Mouse (Mus musculus): ENCODE data around the gene Ppp1r9b. TPM values are rescaled to one million over a fixed set of nuclear protein-coding genes. Genes with fewer than 3 reads are reported as not detected.
"Not testable (repeated sequence)": the region's sequence is repeated elsewhere in the genome, so short reads cannot be mapped to it uniquely, and the experiment has no call there.

Ppp1r9b gene
- polyA plus RNA-seq, 1 experiment from 2014 or later = 9.9 TPM

DNA sequence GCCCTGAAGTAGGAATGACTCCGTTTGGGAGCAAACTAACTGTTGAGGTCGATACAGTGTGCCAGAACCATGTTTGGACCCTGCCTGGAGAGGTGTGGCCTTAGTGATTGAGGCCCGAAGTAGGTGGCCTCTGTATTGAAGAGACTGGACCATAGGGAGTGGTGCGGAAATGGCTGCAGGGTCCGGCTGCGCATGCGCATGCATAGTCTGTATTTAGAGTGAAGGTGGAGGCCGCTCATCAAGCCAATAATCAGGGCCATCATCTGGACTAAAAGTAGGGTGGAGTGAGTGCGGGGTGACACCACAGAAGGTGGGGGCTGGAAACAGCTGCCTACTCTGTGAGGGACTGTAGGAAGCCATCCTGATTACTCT lies 33.2 kb upstream of the Ppp1r9b start:
- WGBS = 77% methylated on average over 9 of the region's 9 CpGs
- H3K27ac ChIP-seq (ENCODE audit: low read length) = peak overlapping the region; percentile 40
- no peaks in the 10 kb centered on the region for H3K36me3 ChIP-seq (ENCODE audit: insufficient read depth, low read length)
- H3K9ac ChIP-seq (replicated peaks; ENCODE audit: low read length) = no peak overlapping the region
- no peak overlapping the region for H3K4me2 ChIP-seq (replicated peaks; ENCODE audit: low read depth, low read length)
- no peaks in the 10 kb centered on the region for H3K27me3 ChIP-seq (ENCODE audit: insufficient read depth, low read length)
- no peak overlapping the region for H3K4me3 ChIP-seq (ENCODE audit: low read length)
- no peaks in the 10 kb centered on the region for H3K9me3 ChIP-seq (ENCODE audit: low read length)
- no peak for ATAC-seq (ENCODE audit: low FRiP score, low TSS enrichment)
- peaks cover 10% of the 10 kb centered on the region for H3K4me1 ChIP-seq (ENCODE audit: insufficient read depth, low read length)

DNA sequence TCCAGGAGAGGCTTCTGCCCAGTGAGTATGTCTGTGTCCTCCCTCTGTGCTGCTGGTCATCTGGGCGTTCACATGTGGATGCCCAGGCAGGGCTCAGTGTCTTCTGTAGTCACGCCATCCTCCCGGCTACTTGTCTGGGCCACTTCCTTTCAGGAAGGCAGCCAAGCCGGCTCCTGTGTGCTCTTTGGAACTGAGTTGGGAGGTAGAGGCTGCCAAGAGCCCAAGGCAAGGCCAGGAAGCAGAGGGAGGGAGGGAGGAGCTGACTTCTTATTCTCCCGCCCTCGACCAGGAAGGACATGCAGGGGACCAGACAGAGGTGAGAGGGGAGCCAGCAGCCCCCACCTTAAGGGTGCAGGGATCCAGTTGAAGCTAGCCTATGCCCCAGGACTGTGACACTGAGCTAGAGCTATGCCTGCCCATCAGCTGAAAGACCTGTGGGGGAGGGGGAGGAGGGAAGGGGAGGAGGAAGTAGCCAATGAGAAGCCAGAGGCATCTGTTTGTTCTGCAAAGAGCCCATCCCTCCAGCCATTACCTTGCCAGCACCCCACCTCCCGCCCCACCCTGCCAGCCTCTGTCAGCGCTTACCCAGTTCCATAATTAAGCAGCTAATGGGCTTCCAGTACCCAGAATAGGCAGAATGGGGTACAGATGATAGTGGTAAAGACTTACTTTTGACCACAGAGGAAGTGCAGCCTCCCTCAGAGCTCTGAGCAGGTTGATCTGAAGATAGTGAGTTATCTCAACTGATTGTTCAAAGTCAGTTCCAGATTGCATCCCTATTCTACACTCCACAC lies 32.6 kb upstream of the Ppp1r9b start:
- WGBS = 11% methylated on average over 8 of the region's 8 CpGs
- Histone ChIP-seq H3K27ac (ENCODE audit: low read length) (peak overlapping the region; percentile 40), H3K4me1 (ENCODE audit: insufficient read depth, low read length) (peaks cover 12% of the 10 kb centered on the region), H3K36me3 (ENCODE audit: insufficient read depth, low read length) (no peaks in the 10 kb centered on the region), H3K4me3 (ENCODE audit: low read length) (no peak overlapping the region), H3K4me2 (replicated peaks; ENCODE audit: low read depth, low read length) (no peak overlapping the region), H3K9ac (replicated peaks; ENCODE audit: low read length) (no peak overlapping the region), H3K9me3 (ENCODE audit: low read length) (no peaks in the 10 kb centered on the region), H3K27me3 (ENCODE audit: insufficient read depth, low read length) (no peaks in the 10 kb centered on the region)
- ATAC-seq (ENCODE audit: low FRiP score, low TSS enrichment) = peak; percentile 72

DNA sequence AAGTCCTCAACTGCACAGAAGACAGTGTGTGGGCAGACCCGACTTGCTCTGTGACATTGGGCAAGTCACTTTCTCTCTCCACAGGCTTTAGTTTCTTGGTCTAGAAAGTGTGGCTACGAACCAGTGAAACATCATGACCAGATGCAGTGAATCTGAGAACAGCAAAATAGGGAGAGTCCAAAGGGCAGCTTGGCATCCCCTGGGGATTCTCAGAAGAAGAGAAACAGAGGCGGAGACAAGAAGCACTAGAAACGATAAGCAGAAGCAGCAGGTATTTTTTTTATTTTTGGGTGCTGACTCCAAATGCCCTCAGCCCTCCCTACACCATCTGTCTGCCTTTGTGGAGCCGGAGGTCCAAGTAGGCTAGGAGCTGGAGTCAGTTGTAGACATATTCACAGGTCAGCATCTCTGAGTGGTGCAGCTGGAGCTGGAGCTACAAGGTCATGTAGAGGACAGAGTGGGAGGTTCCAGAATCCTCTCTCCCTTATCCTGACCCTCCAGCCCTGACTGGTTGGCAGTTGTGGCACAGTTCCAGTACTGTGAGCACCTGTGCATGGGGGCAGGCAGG lies 28.2 kb upstream of the Ppp1r9b start:
- WGBS = 65% methylated on average over 5 of the region's 5 CpGs
- H3K9me3 ChIP-seq (ENCODE audit: low read length) = no peaks in the 10 kb centered on the region
- H3K4me2 ChIP-seq (replicated peaks; ENCODE audit: low read depth, low read length) = no peak overlapping the region
- H3K4me3 ChIP-seq (ENCODE audit: low read length) = no peak overlapping the region
- peaks cover 12% of the 10 kb centered on the region for H3K4me1 ChIP-seq (ENCODE audit: insufficient read depth, low read length)
- ATAC-seq (ENCODE audit: low FRiP score, low TSS enrichment) = no peak; the same call in 1 of the 2 replicates
- no peaks in the 10 kb centered on the region for H3K36me3 ChIP-seq (ENCODE audit: insufficient read depth, low read length)
- no peak overlapping the region for H3K9ac ChIP-seq (replicated peaks; ENCODE audit: low read length)
- H3K27me3 ChIP-seq (ENCODE audit: insufficient read depth, low read length) = no peaks in the 10 kb centered on the region
- no peak overlapping the region for H3K27ac ChIP-seq (ENCODE audit: low read length)

DNA sequence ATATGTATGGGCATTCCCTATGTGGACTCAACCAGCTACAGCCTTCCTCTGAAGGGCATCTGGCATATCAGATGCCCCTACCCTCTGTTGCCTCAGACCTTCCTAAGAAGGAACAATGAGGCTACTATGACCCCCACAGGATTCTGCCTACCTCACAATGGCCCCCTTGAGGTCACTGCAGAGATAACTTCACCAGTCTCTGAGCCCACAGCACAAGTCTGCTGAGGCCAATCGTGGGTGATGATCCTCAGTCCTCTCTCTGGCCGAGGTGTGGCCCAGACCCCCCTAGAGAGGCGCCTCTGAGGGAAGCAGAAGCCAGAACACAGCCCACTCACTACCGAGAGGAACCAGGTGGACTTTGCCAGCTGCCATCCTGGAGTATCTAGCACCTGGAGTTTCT lies 23.4 kb upstream of the Ppp1r9b start, which contains the start of gene Hils1:
Gene Hils1, plus strand, starts transcription at position 175 of the 400 bp plus-strand sequence.
- H3K27ac ChIP-seq (ENCODE audit: low read length) = no peak within 1 kb of the TSS
- WGBS = 37% methylated on average over 4 of the region's 4 CpGs
- H3K4me1 ChIP-seq (ENCODE audit: insufficient read depth, low read length) = 0 out of 2 replicates have a peak, but pooled peaks cover 4% of the 10 kb centered on the region

DNA sequence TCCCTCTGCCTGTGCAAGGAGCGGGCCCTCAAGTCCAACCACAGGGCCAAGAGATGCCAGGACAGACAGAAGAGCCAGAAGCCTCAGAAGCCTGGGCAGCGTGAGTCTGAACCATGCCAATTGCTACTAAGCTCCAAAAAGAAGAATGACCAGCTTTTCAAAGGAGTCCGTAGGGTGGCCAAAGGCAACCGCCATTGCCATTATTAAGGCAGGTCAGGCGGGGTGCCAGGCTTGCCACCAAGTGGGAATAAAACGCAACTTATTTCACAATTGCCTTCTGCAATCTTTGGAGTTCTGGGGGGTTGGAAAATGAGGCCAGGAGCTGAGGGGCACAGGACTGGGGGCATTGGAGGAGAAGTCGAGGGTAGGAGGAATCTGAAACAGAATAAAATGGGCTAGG lies 22.6 kb upstream of the Ppp1r9b start:
- ATAC-seq (ENCODE audit: low FRiP score, low TSS enrichment) = no peak

More for the DNA sequence above, 23.4 kb upstream of the Ppp1r9b start, which contains the start of gene Hils1:
- ATAC-seq (ENCODE audit: low FRiP score, low TSS enrichment) = no peak
- Histone ChIP-seq H3K36me3 (ENCODE audit: insufficient read depth, low read length) (no peaks in the 10 kb centered on the region), H3K27me3 (ENCODE audit: insufficient read depth, low read length) (no peaks in the 10 kb centered on the region), H3K4me3 (ENCODE audit: low read length) (no peak within 1 kb of the TSS), H3K9ac (replicated peaks; ENCODE audit: low read length) (no peak within 1 kb of the TSS), H3K9me3 (ENCODE audit: low read length) (no peaks in the 10 kb centered on the region), H3K4me2 (replicated peaks; ENCODE audit: low read depth, low read length) (no peak within 1 kb of the TSS)

DNA sequence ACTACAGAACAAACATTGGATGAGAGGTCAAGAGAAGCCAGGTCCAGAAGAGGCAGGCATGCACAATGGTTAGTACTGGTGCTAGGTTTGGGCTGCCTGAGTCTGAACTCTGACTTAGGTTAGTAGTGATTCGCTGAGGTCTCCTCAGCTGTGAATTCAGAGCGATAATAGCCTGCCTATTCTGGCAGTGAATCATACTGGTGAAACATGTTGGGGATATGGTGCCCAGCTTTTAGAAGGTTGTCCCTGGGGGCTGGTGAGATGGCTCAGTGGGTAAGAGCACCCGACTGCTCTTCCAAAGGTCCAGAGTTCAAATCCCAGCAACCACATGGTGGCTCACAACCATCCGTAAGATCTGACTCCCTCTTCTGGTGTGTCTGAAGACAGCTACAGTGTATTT lies 21.1 kb upstream of the Ppp1r9b start:
- H3K9me3 ChIP-seq (ENCODE audit: low read length); H3K4me2 ChIP-seq (replicated peaks; ENCODE audit: low read depth, low read length); H3K36me3 ChIP-seq (ENCODE audit: insufficient read depth, low read length); H3K9ac ChIP-seq (replicated peaks; ENCODE audit: low read length); ATAC-seq (ENCODE audit: low FRiP score, low TSS enrichment); H3K27ac ChIP-seq (ENCODE audit: low read length); H3K4me3 ChIP-seq (ENCODE audit: low read length); H3K4me1 ChIP-seq (ENCODE audit: insufficient read depth, low read length); H3K27me3 ChIP-seq (ENCODE audit: insufficient read depth, low read length): not testable (repeated sequence)
- WGBS = 89% methylated on average over 4 of the region's 4 CpGs

More for the DNA sequence above, 22.6 kb upstream of the Ppp1r9b start:
- Histone ChIP-seq H3K27ac (ENCODE audit: low read length) (no peak overlapping the region), H3K27me3 (ENCODE audit: insufficient read depth, low read length) (no peaks in the 10 kb centered on the region), H3K4me3 (ENCODE audit: low read length) (no peak overlapping the region), H3K4me1 (ENCODE audit: insufficient read depth, low read length) (no peaks in the 10 kb centered on the region), H3K36me3 (ENCODE audit: insufficient read depth, low read length) (no peaks in the 10 kb centered on the region), H3K9ac (replicated peaks; ENCODE audit: low read length) (no peak overlapping the region), H3K4me2 (replicated peaks; ENCODE audit: low read depth, low read length) (no peak overlapping the region), H3K9me3 (ENCODE audit: low read length) (no peaks in the 10 kb centered on the region)
- WGBS = 81% methylated on average over 7 of the region's 7 CpGs

DNA sequence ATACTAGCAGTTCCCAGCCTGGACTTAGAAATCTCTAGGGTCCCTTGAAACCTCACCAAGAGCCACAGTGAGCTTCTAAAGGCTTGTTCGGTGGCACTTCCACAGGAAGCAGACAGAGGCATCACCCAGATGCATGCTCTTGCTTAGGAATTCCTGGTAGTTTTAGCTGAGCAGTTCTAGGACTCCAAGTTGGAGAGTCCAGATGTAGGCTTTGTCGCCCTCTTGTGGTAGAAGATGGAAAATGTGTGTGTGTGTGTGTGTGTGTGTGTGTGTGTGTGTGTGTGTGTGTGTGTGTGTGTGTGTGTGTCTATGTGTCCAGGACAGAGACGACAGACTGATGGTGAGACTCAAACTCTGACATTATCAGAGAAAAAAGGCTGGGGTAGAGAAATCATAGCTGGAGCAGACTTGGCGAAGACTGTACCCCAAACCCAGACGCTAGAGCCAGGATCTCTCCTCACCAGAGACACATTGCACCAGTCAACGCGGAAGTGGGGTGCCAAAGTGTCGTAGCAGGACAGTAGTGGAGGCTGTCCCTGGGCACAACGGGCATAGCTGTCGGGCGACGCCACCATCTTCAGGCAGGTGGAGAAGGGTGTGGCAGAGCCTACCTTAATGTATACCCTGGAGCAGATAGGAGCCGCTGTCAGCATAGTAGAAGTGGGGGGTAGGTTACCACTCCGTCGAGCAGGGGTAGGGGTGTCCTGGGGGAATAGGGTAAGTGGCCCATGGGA lies 20.5 kb upstream of the Ppp1r9b start:
- Histone ChIP-seq H3K9me3 (ENCODE audit: low read length) (no peaks in the 10 kb centered on the region), H3K4me3 (ENCODE audit: low read length) (no peak overlapping the region), H3K4me1 (ENCODE audit: insufficient read depth, low read length) (no peaks in the 10 kb centered on the region), H3K27me3 (ENCODE audit: insufficient read depth, low read length) (no peaks in the 10 kb centered on the region), H3K36me3 (ENCODE audit: insufficient read depth, low read length) (no peaks in the 10 kb centered on the region), H3K9ac (replicated peaks; ENCODE audit: low read length) (no peak overlapping the region), H3K4me2 (replicated peaks; ENCODE audit: low read depth, low read length) (no peak overlapping the region), H3K27ac (ENCODE audit: low read length) (no peak overlapping the region)
- WGBS = 60% methylated on average over 15 of the region's 15 CpGs
- ATAC-seq (ENCODE audit: low FRiP score, low TSS enrichment) = peak; percentile 49

DNA sequence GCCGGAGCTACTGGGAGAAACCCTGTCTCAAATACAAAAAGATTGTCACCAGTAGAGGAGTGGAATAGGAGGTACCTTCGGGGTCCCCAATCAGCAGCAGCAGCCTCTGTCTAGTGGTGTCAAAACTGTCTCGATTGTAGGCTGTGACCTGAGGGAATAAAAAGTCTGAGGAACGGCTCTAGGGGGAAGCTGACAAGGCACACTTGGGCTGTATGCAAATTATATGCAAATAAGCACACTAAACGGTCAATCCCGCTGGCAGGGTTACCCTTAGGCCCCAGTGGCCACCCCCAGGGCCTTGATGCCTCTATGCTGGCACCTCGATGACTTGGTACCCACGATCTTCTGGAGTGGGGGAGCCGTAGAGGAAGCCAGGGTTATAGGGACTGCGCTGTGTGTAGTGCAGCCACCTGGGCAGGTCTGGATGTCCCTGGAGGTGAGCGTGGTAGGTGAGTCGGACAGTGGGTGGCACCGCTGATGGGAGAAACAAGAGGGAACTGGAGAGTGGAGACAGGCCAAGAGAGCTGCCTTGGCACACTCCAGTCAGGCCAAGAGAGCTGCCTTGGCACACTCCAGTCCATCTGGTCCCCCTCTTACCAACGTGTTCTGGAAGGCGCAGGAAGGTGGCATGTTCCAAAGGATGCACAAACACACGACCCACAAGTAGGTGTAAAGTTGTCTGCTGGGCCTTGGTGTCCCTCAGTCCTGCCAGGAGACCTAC lies 18.8 kb upstream of the Ppp1r9b start:
- no peak overlapping the region for H3K4me2 ChIP-seq (replicated peaks; ENCODE audit: low read depth, low read length)
- no peaks in the 10 kb centered on the region for H3K9me3 ChIP-seq (ENCODE audit: low read length)
- H3K27me3 ChIP-seq (ENCODE audit: insufficient read depth, low read length) = no peaks in the 10 kb centered on the region
- H3K4me3 ChIP-seq (ENCODE audit: low read length) = no peak overlapping the region
- H3K27ac ChIP-seq (ENCODE audit: low read length) = no peak overlapping the region
- no peaks in the 10 kb centered on the region for H3K36me3 ChIP-seq (ENCODE audit: insufficient read depth, low read length)
- no peak overlapping the region for H3K9ac ChIP-seq (replicated peaks; ENCODE audit: low read length)
- no peak for ATAC-seq (ENCODE audit: low FRiP score, low TSS enrichment)
- no peaks in the 10 kb centered on the region for H3K4me1 ChIP-seq (ENCODE audit: insufficient read depth, low read length)
- 60% methylated on average over 16 of the region's 16 CpGs for whole genome bisulfite sequencing

DNA sequence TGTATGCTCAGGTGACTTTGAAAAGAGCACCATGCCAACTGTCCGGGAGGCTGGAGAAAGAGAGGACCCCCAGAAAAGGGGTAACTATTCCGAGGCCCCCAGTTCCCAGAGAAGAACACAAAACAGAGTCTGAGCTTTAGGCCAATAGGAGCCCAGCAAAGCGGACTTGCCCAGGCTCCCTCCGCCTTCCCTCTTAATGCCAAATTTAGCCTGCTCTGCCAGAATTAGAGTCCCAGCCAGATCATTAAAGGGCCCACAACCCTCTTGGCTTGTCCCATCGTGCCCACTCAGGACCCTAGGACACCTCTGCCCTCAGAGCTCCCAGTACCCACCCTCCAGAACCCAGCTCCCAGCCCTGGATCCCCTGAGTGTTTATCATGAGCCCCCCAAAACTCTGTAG lies 17.9 kb upstream of the Ppp1r9b start:
- no peak for ATAC-seq (ENCODE audit: low FRiP score, low TSS enrichment)
- Histone ChIP-seq H3K27ac (ENCODE audit: low read length) (no peak overlapping the region), H3K9ac (replicated peaks; ENCODE audit: low read length) (no peak overlapping the region)

More for the DNA sequence above, 17.9 kb upstream of the Ppp1r9b start:
- Histone ChIP-seq H3K27me3 (ENCODE audit: insufficient read depth, low read length) (no peaks in the 10 kb centered on the region), H3K4me2 (replicated peaks; ENCODE audit: low read depth, low read length) (no peak overlapping the region), H3K9me3 (ENCODE audit: low read length) (no peaks in the 10 kb centered on the region), H3K36me3 (ENCODE audit: insufficient read depth, low read length) (no peaks in the 10 kb centered on the region), H3K4me3 (ENCODE audit: low read length) (no peak overlapping the region), H3K4me1 (ENCODE audit: insufficient read depth, low read length) (no peaks in the 10 kb centered on the region)
- WGBS = 66% methylated on average over 5 of the region's 5 CpGs

All from kidney, embryonic 16.5 days (tissue).